Mouse (Mus musculus): ENCODE measurements at regions not wholly inside any gene's neighbourhood (a gene's known extent, or its start where the extent isn't known, plus 50 kb on each side); places are given as distances from the start of the nearest gene placed in this dataset.

DNA sequence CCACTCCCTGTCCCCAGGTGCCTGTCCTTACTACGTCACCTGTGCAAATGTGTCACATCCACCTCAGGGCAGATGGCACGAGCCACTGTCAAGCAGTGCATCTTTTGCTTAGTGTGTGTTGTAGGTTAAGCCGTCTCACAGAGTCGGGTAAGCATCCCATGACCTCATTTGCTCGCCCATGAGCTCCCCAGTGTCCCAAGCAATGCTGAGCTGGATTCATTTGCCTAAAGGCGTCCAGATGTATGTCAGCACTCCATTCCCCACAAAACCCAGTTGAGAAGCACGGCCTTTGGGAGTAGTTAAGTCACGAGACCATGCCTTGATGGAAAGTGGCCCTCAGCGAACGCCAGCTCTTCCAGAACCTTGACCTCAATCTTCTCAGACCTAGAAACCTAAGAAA, 242.7 kb upstream of the Sulf2 start:
- no peak overlapping the region for H3K27ac ChIP-seq (ENCODE audit: control insufficient read depth, insufficient read depth, low read depth, low read length)
- TF ChIP-seq POLR2A (IDR thresholded peaks at IDR 0.05; ENCODE audit: control insufficient read depth, low read depth, low read length), result no peak
- TF ChIP-seq CTCF (IDR thresholded peaks at IDR 0.05; ENCODE audit: control insufficient read depth, insufficient read depth, insufficient replicate concordance, low read depth, low read length), result no peak
- no peaks in the 10 kb centered on the region; the same call in 1 of the 2 replicates for H3K4me1 ChIP-seq (ENCODE audit: control insufficient read depth, insufficient read depth, low read length)
- H3K36me3 ChIP-seq (ENCODE audit: control insufficient read depth, insufficient read depth, low read length), result no peaks in the 10 kb centered on the region
- no peaks in the 10 kb centered on the region for H3K27me3 ChIP-seq (ENCODE audit: control insufficient read depth, insufficient read depth, low read length)
- no peak overlapping the region for H3K4me3 ChIP-seq (ENCODE audit: control insufficient read depth, low read depth, low read length)

DNA sequence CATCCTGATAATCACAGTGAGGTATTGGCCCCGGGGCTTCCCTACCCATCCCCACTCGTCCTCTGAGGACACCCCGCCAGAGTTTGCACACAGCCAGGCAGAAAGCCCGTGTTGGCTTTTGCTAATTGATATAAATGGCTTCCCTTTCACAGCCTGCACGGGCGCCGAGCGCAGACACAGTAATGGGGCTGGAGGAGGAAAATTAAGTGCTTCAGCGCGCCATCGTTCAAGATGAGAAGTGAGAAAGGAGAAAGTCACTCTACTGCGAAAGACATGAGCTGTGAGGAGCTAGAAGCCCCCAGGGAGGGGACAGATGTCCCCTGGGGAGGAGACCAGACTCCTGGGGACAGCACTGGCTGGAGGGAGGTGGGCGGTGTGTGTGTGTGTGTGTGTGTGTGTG, 239.2 kb upstream of the Sulf2 start:
- H3K27ac ChIP-seq (ENCODE audit: control insufficient read depth, insufficient read depth, low read depth, low read length), result no peak overlapping the region
- TF ChIP-seq POLR2A (IDR thresholded peaks at IDR 0.05; ENCODE audit: control insufficient read depth, low read depth, low read length) (no peak), CTCF (IDR thresholded peaks at IDR 0.05; ENCODE audit: control insufficient read depth, insufficient read depth, insufficient replicate concordance, low read depth, low read length) (no peak)
- H3K4me1 ChIP-seq (ENCODE audit: control insufficient read depth, insufficient read depth, low read length), result no peaks in the 10 kb centered on the region
- H3K36me3 ChIP-seq (ENCODE audit: control insufficient read depth, insufficient read depth, low read length), result no peaks in the 10 kb centered on the region
- H3K4me3 ChIP-seq (ENCODE audit: control insufficient read depth, low read depth, low read length), result no peak overlapping the region
- H3K27me3 ChIP-seq (ENCODE audit: control insufficient read depth, insufficient read depth, low read length), result no peaks in the 10 kb centered on the region

DNA sequence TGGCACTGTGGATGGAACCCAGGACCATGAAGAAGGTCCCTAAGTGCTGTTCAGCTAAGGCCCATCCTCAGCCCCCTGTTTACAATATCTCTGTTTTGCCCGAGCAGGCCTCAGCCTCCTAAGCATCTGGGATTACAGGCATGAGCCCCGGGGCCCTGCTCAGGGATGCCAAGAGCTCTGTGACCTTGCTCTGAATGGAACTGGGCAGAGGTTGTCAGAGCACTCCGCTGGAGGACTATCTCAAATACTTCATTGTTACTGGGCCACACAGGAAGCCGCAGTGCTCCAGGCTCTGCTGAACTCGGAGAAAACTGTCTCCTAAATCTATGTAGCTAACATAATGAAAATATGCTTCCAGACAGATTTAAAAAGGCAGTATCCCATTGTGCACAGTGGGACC, 235.7 kb upstream of the Sulf2 start:
- Histone ChIP-seq H3K27me3 (ENCODE audit: control insufficient read depth, insufficient read depth, low read length) (no peaks in the 10 kb centered on the region), H3K36me3 (ENCODE audit: control insufficient read depth, insufficient read depth, low read length) (no peaks in the 10 kb centered on the region), H3K27ac (ENCODE audit: control insufficient read depth, insufficient read depth, low read depth, low read length) (no peak overlapping the region), H3K4me3 (ENCODE audit: control insufficient read depth, low read depth, low read length) (no peak overlapping the region), H3K4me1 (ENCODE audit: control insufficient read depth, insufficient read depth, low read length) (no peaks in the 10 kb centered on the region)
- TF ChIP-seq CTCF (IDR thresholded peaks at IDR 0.05; ENCODE audit: control insufficient read depth, insufficient read depth, insufficient replicate concordance, low read depth, low read length), result no peak
- no peak for TF ChIP-seq POLR2A (IDR thresholded peaks at IDR 0.05; ENCODE audit: control insufficient read depth, low read depth, low read length)

DNA sequence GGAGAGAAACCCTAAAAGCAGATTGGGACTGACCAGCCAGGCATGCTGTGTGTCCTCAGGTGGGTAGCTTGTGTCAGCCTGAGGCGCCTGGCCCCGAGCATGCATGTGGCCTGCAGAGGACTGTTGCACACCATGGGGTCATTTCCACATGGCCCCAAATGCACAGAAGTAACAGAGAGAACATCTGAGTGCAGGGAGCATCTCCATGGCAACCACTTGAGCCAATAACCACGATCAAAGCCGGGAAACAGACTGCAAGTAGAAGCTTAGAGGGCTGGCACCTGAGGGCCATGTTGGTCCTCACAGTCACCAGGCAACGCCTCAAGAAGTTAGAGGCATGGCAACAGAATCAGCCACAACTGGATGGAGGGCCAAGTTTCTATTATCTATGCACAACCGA, 232.6 kb upstream of the Sulf2 start:
- Histone ChIP-seq H3K27me3 (ENCODE audit: control insufficient read depth, insufficient read depth, low read length) (no peaks in the 10 kb centered on the region), H3K4me1 (ENCODE audit: control insufficient read depth, insufficient read depth, low read length) (no peaks in the 10 kb centered on the region), H3K4me3 (ENCODE audit: control insufficient read depth, low read depth, low read length) (no peak overlapping the region; the same call in none of the 2 replicates), H3K36me3 (ENCODE audit: control insufficient read depth, insufficient read depth, low read length) (no peaks in the 10 kb centered on the region), H3K27ac (ENCODE audit: control insufficient read depth, insufficient read depth, low read depth, low read length) (no peak overlapping the region)
- TF ChIP-seq CTCF (IDR thresholded peaks at IDR 0.05; ENCODE audit: control insufficient read depth, insufficient read depth, insufficient replicate concordance, low read depth, low read length) (no peak), POLR2A (IDR thresholded peaks at IDR 0.05; ENCODE audit: control insufficient read depth, low read depth, low read length) (no peak)

DNA sequence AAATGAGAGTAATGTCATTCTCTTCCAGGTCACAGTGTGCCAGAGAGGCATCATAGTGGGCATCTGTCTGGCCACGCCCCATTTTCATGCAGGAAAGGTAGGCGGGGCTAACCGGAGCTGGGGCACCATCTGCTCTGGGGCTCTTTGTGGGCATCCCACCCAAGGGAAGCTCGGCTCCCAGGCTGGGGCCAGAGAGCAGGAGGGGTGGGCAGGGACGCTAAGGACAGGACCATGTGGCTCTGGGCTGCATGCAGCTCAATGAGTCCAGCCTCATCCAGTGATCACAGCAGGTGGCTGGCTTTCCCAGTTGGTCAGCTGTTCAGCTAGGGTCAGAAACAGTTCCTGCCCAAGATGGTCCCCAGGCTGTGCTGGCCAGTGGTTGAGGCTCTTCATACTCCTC, 231.4 kb upstream of the Sulf2 start:
- Histone ChIP-seq H3K36me3 (ENCODE audit: control insufficient read depth, insufficient read depth, low read length) (no peaks in the 10 kb centered on the region), H3K4me1 (ENCODE audit: control insufficient read depth, insufficient read depth, low read length) (no peaks in the 10 kb centered on the region), H3K27ac (ENCODE audit: control insufficient read depth, insufficient read depth, low read depth, low read length) (no peak overlapping the region), H3K27me3 (ENCODE audit: control insufficient read depth, insufficient read depth, low read length) (no peaks in the 10 kb centered on the region), H3K4me3 (ENCODE audit: control insufficient read depth, low read depth, low read length) (peak overlapping the region; percentile 57)
- TF ChIP-seq POLR2A (IDR thresholded peaks at IDR 0.05; ENCODE audit: control insufficient read depth, low read depth, low read length), result no peak
- no peak for TF ChIP-seq CTCF (IDR thresholded peaks at IDR 0.05; ENCODE audit: control insufficient read depth, insufficient read depth, insufficient replicate concordance, low read depth, low read length)

DNA sequence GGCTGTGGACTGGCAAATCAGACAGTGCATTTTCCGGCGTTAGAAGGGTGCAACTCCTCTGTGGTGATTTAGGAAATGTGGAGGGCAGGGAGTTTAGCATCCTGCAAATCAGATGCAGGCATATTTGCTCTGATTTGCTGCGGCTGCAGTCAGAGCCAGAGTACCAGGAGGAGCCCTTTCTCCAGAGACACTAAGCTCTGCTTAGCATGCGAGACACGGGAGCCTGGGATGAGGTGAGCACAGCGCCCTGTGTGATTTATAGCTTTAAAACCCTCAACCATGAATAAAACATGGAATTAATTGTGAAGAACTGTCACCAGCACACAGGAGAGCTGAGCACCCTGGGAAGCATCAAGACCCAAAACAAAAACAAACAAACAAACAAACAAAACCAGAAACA, 229.1 kb upstream of the Sulf2 start:
- TF ChIP-seq POLR2A (IDR thresholded peaks at IDR 0.05; ENCODE audit: control insufficient read depth, low read depth, low read length) (no peak), CTCF (IDR thresholded peaks at IDR 0.05; ENCODE audit: control insufficient read depth, insufficient read depth, insufficient replicate concordance, low read depth, low read length) (no peak)
- Histone ChIP-seq H3K4me1 (ENCODE audit: control insufficient read depth, insufficient read depth, low read length) (no peaks in the 10 kb centered on the region), H3K27ac (ENCODE audit: control insufficient read depth, insufficient read depth, low read depth, low read length) (no peak overlapping the region)

DNA sequence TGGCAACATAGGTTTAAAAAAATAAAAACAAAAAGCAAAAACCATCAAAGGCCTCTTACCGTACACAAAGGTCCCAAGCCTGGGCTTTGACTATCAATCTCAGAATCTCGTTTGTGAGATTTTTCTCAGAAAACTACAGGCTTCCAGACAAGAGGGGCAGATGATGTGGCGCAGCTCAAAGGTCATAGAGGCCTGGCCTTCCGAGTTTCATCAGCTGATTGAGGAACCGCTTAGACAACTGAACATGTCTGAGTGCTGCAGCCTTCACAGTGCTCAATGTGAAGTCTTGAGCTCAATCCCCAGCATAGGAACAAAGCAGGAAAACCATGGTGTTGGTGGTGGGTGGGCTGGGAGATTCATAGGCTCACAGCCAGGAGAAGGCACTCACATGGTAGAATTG, 227.9 kb upstream of the Sulf2 start:
- H3K4me3 ChIP-seq (ENCODE audit: control insufficient read depth, low read depth, low read length), result no peak overlapping the region
- no peaks in the 10 kb centered on the region for H3K4me1 ChIP-seq (ENCODE audit: control insufficient read depth, insufficient read depth, low read length)
- H3K27me3 ChIP-seq (ENCODE audit: control insufficient read depth, insufficient read depth, low read length), result no peaks in the 10 kb centered on the region
- TF ChIP-seq CTCF (IDR thresholded peaks at IDR 0.05; ENCODE audit: control insufficient read depth, insufficient read depth, insufficient replicate concordance, low read depth, low read length) (no peak), POLR2A (IDR thresholded peaks at IDR 0.05; ENCODE audit: control insufficient read depth, low read depth, low read length) (no peak)
- H3K27ac ChIP-seq (ENCODE audit: control insufficient read depth, insufficient read depth, low read depth, low read length), result no peak overlapping the region
- no peaks in the 10 kb centered on the region for H3K36me3 ChIP-seq (ENCODE audit: control insufficient read depth, insufficient read depth, low read length)

More for the DNA sequence above, 229.1 kb upstream of the Sulf2 start:
- H3K36me3 ChIP-seq (ENCODE audit: control insufficient read depth, insufficient read depth, low read length), result no peaks in the 10 kb centered on the region
- no peaks in the 10 kb centered on the region for H3K27me3 ChIP-seq (ENCODE audit: control insufficient read depth, insufficient read depth, low read length)
- H3K4me3 ChIP-seq (ENCODE audit: control insufficient read depth, low read depth, low read length), result no peak overlapping the region

DNA sequence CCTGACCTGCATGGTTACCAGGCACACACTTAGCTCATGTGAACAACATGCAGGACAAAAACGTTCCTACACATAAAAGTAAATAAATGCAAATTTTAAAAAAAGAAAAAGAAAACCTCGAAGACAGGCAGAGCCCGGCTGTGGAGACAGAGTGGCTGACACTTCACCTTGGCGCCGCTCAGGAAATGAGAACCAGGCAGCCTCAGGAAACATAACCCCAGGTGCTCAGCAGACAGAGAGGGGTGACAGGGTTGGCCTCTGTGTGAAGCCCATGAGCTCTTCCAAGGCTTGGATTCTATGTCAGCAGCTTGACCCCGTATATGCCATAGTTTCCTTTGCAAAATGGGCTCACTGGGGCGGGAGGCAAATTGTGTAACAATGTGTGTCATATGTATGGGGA, 226.7 kb upstream of the Sulf2 start:
- no peaks in the 10 kb centered on the region for H3K36me3 ChIP-seq (ENCODE audit: control insufficient read depth, insufficient read depth, low read length)
- no peak overlapping the region for H3K27ac ChIP-seq (ENCODE audit: control insufficient read depth, insufficient read depth, low read depth, low read length)
- H3K4me1 ChIP-seq (ENCODE audit: control insufficient read depth, insufficient read depth, low read length), result no peaks in the 10 kb centered on the region
- no peak overlapping the region for H3K4me3 ChIP-seq (ENCODE audit: control insufficient read depth, low read depth, low read length)
- no peak for TF ChIP-seq CTCF (IDR thresholded peaks at IDR 0.05; ENCODE audit: control insufficient read depth, insufficient read depth, insufficient replicate concordance, low read depth, low read length)
- TF ChIP-seq POLR2A (IDR thresholded peaks at IDR 0.05; ENCODE audit: control insufficient read depth, low read depth, low read length), result no peak
- H3K27me3 ChIP-seq (ENCODE audit: control insufficient read depth, insufficient read depth, low read length), result no peaks in the 10 kb centered on the region
